ENCODE assay signal across 16 mouse cellular contexts in genomic region chr15:27840579-27840978, GRCm38 (mm10).
DNase-seq lines count a peak whose midpoint lies in the region; ATAC-seq lines count a peak whose summit lies in the region.
"Had no signal": no experiment of that assay in that cellular context is flagged by ENCODE, and none has a peak within 500 bp of the region (broad histone marks: within the 10 kb centered on the region; RNA-seq: fewer than 3 reads in every experiment).

No protein-coding gene starts in this region.

- no peaks in the 10 kb centered on the region for H3K27me3 ChIP-seq in heart, embryonic 15.5 days
- H3K27me3 ChIP-seq in liver, embryonic 12.5 days (replicated peaks): no peaks in the 10 kb centered on the region
- H3K27me3 ChIP-seq: CH12.LX; embryonic facial prominence, embryonic 12.5 days; forebrain, embryonic 12.5 days had no signal

- H3K4me2 ChIP-seq in heart, embryonic 15.5 days: peak overlapping the region; percentile 43
- no peak overlapping the region for H3K4me2 ChIP-seq in liver, embryonic 12.5 days
- H3K4me2 ChIP-seq: embryonic facial prominence, embryonic 12.5 days; forebrain, embryonic 12.5 days; midbrain, embryonic 11.5 days had no signal

- peaks cover 14% of the 10 kb centered on the region for H3K4me1 ChIP-seq in heart, embryonic 15.5 days (replicated peaks)
- H3K4me1 ChIP-seq in liver, embryonic 12.5 days: peaks cover 13% of the 10 kb centered on the region
- H3K4me1 ChIP-seq: embryonic facial prominence, embryonic 12.5 days; forebrain, embryonic 12.5 days had no signal

- no peak overlapping the region for H3K9ac ChIP-seq in heart, embryonic 15.5 days
- no peak overlapping the region for H3K9ac ChIP-seq in liver, embryonic 12.5 days
- H3K9ac ChIP-seq: embryonic facial prominence, embryonic 12.5 days; forebrain, embryonic 12.5 days had no signal

- intact Hi-C loops in gastrocnemius, postnatal 14 days (cut with DNase I; ENCODE audit: low total_unique reads): loop anchor here (10.0 kb wide), 1 partner anchor 186 kb away; no protein-coding TSS in a partner anchor

- no peaks in the 10 kb centered on the region for H3K9me3 ChIP-seq in heart, embryonic 15.5 days (replicated peaks)
- H3K9me3 ChIP-seq in liver, embryonic 12.5 days (replicated peaks): no peaks in the 10 kb centered on the region
- H3K9me3 ChIP-seq: embryonic facial prominence, embryonic 12.5 days; forebrain, embryonic 12.5 days had no signal

- 22% methylated on average over 8 of the region's 8 CpGs for WGBS in heart, embryonic 15.5 days
- WGBS in liver, embryonic 12.5 days (ENCODE audit: insufficient replicate concordance): 34% methylated on average over 8 of the region's 8 CpGs

- H3K36me3 ChIP-seq in heart, embryonic 15.5 days: peaks cover 55% of the 10 kb centered on the region
- H3K36me3 ChIP-seq in liver, embryonic 12.5 days: peaks cover 45% of the 10 kb centered on the region

- peak; percentile 41 for DNase-seq in ovary, postnatal 36 days (ENCODE audit: low spot score)
- DNase-seq in ovary, postnatal 14 days (ENCODE audit: low spot score): no peak
- no peak for DNase-seq in frontal cortex, postnatal 36 days (ENCODE audit: low spot score in 2 of 2)
- no peak for DNase-seq in gastrocnemius, postnatal 14 days
- DNase-seq: adrenal gland, postnatal 25 days; cerebellum, adult 2 months; gastrocnemius, postnatal 10 days; kidney, postnatal 36 days; right cerebral cortex, adult 18-20 months had no signal

- ATAC-seq in heart, embryonic 15.5 days (replicated peaks; ENCODE audit: insufficient number of reproducible peaks, insufficient read depth, low FRiP score, low read depth): peak; percentile 87
- peak; percentile 81 for ATAC-seq in liver, embryonic 12.5 days
- ATAC-seq in erythroblast, adult 5-6 weeks (replicated peaks; ENCODE audit: low FRiP score, poor library complexity, severe bottlenecking): no peak

- peak overlapping the region; percentile 86 for H3K27ac ChIP-seq in heart, embryonic 15.5 days
- H3K27ac ChIP-seq in liver, embryonic 12.5 days: no peak overlapping the region
- H3K27ac ChIP-seq: embryonic facial prominence, embryonic 12.5 days; forebrain, embryonic 12.5 days had no signal

- no peak overlapping the region; the same call in 1 of the 2 replicates for H3K4me3 ChIP-seq in heart, embryonic 15.5 days
- no peak overlapping the region for H3K4me3 ChIP-seq in liver, embryonic 12.5 days
- H3K4me3 ChIP-seq: embryonic facial prominence, embryonic 12.5 days; forebrain, embryonic 12.5 days had no signal
